Mouse (Mus musculus) MN1 (cell line): ENCODE data around the gene Hdac10.

ENCODE experiments used
- DNase-seq: peaks from one replicate; pipeline ENCODE4 v3.0.0-alpha.2; 2016; ENCODE audit warnings: low spot score

Hdac10 gene

DNA sequence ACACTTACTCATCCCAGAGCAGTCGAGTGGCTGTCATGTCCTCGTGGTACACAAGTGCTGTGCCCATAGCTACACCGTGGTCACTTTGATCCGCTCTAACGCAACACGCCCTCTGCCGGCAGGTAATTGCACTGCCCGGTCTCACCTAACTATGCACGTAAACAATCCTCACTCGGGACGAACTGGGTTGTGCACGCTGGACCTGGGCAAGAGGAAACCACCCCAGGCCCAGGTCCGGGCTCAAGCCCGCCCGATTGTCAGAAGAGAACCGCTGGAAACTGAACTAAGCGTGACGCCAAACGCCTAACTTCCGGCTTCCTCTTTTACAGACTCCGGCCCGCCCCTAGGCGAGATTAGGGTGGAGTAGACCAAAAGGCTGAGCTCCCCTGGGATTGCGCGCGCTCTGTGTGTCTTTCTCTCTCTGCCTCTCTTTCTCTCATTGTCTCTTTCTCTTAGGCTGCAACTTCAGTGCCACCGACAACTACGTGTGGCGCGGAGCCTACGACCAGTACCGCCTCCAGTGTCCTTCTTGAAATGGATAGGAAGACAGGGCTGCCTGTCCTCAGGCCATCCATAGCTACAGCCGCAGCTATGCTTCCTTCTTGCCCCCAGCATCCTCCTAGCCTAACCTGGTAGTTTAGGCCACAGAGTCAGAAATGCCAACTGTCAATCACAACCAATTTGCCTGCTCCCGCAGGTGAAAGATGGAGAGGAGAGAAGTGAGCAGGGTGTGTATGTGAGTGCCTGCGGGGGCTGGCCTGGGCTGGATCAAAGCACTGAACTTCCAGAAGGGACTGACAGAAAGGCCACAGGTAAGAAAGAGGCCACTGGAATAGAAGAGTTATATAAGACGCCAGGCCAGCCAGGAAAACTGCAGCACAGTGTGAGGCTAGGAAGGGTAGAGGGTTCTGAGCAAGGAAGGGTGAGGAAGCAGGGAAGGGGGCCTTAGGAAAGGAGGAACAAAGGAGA is at the start of gene Hdac10:
Gene Hdac10 (minus strand): TSS at position 319 of the 969 bp plus-strand sequence.
- peak; percentile 92 for DNase-seq

GRCm38 (mm10) chr15:89177576-89178259 is 49.2 kb upstream of the Hdac10 start:
- DNase-seq: no peak

DNA sequence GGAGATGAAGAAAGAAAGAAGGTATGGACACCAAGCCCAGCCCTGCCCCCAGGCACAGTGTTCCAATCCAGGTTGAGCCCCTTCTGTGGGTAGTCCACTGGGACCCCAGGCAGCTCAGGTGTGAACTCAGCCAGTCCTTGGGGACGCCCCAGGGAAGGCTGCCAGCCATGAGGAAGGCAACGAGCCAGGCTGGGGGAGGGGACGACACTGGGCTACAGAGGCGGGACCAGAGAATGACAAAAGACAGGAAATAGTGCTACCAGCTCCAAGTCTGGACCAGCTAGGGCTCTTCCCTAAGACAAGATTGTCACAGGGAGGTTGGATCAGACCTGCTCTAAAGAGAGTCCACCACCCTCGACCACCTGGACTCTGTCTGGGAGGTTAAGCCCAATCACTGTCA is 48.6 kb upstream of the Hdac10 start:
- DNase-seq: peak; percentile 70

GRCm38 (mm10) chr15:89175411-89176155 is 47.1 kb upstream of the Hdac10 start:
- no peak for DNase-seq

- DNase-seq: no peak
These were observed 46.4 kb upstream of the Hdac10 start for GRCm38 (mm10) chr15:89174889-89175339.

DNA sequence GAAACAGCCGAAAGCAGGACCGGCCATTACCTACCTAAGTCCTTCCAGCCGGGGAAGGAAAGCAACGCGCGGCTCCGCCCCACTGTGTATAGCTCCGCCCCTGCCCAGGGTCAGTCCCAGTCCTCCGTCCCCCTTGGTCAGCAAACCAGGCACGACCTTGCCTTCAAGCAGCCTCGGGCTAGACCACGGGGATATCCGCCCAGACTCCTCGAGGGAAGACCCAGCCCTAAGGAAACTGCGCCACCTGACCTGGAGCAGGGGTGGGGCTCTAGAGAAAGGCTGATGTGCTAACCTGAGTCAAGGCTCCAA is 45.4 kb upstream of the Hdac10 start:
- peak; percentile 83 for DNase-seq

- peak; percentile 68 for DNase-seq
These were observed 44.8 kb upstream of the Hdac10 start for GRCm38 (mm10) chr15:89173024-89173905.

- peak; percentile 34 for DNase-seq
These were observed 43.9 kb upstream of the Hdac10 start for GRCm38 (mm10) chr15:89172276-89172935.

- no peak for DNase-seq
These were observed 43.1 kb upstream of the Hdac10 start for GRCm38 (mm10) chr15:89171526-89172051.

- no peak for DNase-seq
These were observed 41.6 kb upstream of the Hdac10 start for GRCm38 (mm10) chr15:89170102-89170501.

- peak; percentile 78 for DNase-seq
These were observed 40.9 kb upstream of the Hdac10 start for GRCm38 (mm10) chr15:89169431-89169830.

- no peak for DNase-seq
These were observed 40.4 kb upstream of the Hdac10 start for GRCm38 (mm10) chr15:89168922-89169321.

DNA sequence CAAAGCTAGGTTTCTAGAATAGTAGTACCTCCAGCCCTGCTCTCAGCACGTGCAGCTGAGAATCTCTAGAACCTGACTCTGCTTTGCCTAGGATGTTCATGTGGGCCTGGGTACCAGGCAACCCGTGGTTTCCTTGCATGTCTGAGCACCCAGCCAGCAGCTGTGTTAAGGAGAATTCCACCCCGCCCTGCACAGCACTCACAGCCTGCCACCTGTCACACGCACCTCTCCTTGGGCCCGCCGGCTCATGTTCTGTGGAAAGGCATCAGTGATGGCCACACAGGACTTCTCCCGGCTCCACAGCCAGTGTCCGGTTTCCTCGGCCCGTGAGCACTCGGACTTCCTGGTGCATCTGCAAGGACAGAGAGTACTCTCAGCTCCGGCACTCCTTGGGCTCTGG is 37.0 kb upstream of the Hdac10 start:
- no peak for DNase-seq

DNA sequence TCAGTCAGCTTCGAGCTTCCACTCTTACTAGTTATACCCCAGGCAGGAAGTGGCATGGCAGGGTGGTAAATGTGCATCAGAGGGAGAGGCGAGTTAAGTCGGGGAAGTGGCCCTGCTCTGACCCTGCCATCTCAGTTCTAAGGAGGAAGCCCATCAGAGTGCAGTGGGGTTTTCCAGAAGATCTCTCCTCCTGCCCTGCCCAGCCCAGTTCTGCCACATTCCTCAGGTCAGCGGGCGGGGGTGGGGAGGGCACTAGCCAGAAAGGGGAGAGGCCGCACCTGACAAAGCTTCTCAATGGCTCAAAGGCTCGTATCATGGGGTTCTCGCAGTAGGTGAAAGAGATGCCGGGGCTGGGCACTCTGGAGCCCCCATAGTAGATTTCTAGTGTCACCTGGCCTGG is 32.9 kb upstream of the Hdac10 start:
- no peak for DNase-seq

GRCm38 (mm10) chr15:89158516-89158915 is 30.0 kb upstream of the Hdac10 start:
- DNase-seq: no peak

DNA sequence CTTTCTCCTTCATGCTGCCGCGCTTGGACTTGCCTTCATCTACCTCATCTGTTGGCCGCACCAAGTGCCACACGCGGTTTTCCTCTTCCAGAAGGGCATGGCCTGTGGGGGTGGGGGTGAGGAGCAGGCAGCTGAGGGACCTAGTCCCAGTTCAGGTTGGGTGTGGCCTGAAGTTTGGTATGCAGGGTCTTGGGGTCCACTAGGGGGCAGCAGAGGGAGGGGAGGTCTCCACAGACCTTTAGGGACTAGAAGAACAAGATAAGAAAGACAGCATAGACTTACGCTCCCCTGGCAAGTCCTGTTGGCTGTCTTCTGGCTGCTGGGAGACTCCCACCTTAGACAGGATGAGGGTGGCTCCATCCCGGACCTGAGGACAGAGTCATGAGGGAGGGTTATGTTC is 29.5 kb upstream of the Hdac10 start:
- peak; percentile 85 for DNase-seq

GRCm38 (mm10) chr15:89152312-89152711 is 23.8 kb upstream of the Hdac10 start:
- DNase-seq: peak; percentile 51

DNA sequence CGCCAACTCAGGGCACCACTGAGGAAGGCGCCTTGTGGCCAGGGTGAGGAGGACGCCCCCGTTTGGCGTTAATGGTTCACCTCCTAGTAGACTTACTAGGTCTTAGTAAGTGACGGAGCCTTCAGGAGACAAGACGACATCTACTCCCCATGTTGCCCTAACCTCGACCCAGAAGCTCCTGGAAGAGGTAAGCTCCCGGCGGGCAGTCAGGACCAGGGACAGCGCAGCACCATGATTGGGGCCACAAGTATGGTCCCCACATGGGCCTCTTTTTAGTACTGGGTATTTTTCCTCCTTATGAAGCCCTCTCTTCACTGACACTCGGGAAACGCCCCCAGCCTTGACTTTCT is 21.5 kb upstream of the Hdac10 start:
- DNase-seq: peak; percentile 47

DNA sequence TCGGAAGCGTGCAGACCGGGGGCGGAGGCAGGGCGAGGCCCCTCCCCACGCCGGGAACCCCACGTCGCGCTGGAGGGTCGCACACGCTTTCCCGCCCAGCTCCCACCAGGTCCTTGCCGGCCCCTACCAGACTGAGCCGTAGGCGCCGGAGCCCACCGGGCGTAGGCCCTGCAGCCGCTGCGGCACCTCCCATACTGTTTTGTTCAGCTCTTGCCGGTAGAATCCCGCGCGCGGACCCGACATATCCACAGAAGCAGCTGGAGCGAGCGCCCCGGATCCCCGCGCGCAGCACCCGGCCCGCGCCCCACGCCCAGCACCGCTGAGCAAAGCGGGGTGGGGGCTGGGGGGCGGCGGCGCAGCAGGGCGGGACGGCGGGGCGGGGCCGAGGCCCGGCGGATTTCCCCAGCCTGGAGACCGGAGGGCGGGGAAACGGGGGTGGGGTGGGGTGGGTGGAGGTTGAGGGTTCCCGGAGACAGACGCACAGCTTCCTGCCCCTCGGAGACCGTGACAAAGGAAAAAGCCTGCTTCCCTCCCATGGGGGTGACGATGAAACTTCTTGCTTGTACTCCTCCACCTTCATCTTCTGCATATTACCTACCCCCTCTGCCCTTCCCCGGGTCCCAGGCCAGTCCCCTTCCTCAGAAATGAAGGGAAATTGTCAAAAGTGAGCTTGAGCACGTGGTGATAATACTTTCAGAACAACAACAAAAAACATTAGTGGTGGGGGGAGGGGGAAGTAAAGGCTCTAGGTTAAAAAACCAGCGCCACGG is 21.0 kb upstream of the Hdac10 start, which contains the start of gene Mapk11:
Gene Mapk11 (minus strand): TSS at position 358 of the 770 bp plus-strand sequence.
- DNase-seq: peak; percentile 67
